Mouse (Mus musculus): ENCODE measurements around the gene Glis1.

Gene Glis1

GRCm38 (mm10) chr4:107684130-107684529, 249.7 kb downstream of the Glis1 start, which contains the start of gene Dmrtb1:
Gene Dmrtb1 (minus strand): TSS chr4:107684230.
- no peak for DNase-seq (ENCODE audit: low spot score)
